Mouse (Mus musculus): ENCODE results near the gene Ucn. TPM values are rescaled to one million over a fixed set of nuclear protein-coding genes. Genes with fewer than 3 reads are reported as not detected.
A peak's percentile ranks its signal among the peaks of the same experiment; 100 is the strongest.

Ucn gene
- polyA plus RNA-seq, 2 experiments = 0.16 TPM; not detected in 1

- WGBS = 37% methylated on average over 3 of the region's 3 CpGs
- H3K4me3 ChIP-seq (replicated peaks; ENCODE audit: low read length) = no peak within 1 kb of the TSS
- ATAC-seq (ENCODE audit: low FRiP score, low read depth) = no peak
Observed at GRCm38 (mm10) chr5:31116354-31116753, 22.3 kb downstream of the Ucn start, which contains the start of gene Trim54. Gene Trim54 (plus strand): TSS chr5:31116712.

DNA sequence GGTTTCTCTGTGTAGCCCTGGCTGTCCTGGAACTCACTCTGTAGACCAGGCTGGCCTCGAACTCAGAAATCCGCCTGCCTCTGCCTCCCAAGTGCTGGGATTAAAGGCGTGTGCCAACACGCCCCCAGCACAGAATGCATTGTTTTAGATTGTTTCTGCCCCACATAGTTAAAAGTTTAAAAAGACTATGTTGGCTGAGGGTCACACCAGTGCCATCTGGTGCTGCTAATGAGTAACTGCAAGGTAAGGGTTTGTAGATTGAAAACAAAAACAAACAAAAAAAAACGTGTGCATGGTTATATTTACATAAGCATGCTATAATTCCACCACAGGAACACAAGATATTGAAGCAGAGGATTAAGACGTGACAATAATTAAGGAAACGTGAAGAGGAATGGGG, 27.8 kb downstream of the Ucn start:
- no peaks in the 10 kb centered on the region for H3K27me3 ChIP-seq (ENCODE audit: control insufficient read depth, insufficient read depth, low read length)
- H3K27ac ChIP-seq (replicated peaks; ENCODE audit: low read depth, low read length) = no peak overlapping the region
- no peak overlapping the region for H3K9ac ChIP-seq (ENCODE audit: low read depth, low read length, severe bottlenecking)
- H3K36me3 ChIP-seq (ENCODE audit: control insufficient read depth, insufficient read depth, low read length) = no peaks in the 10 kb centered on the region
- TF ChIP-seq POLR2A (IDR thresholded peaks at IDR 0.05; ENCODE audit: borderline replicate concordance, extremely low read depth, insufficient read depth, insufficient read length) = no peak
- no peaks in the 10 kb centered on the region for H3K4me1 ChIP-seq (ENCODE audit: control insufficient read depth, insufficient read depth, low read length)
- H3K4me2 ChIP-seq (replicated peaks; ENCODE audit: low read depth, low read length, severe bottlenecking) = no peak overlapping the region
- no peak overlapping the region for H3K4me3 ChIP-seq (replicated peaks; ENCODE audit: low read length)
- no peaks in the 10 kb centered on the region for H3K9me3 ChIP-seq (ENCODE audit: control insufficient read depth, low read length)
- WGBS = 36% methylated on average over 7 of the region's 7 CpGs
- no peak for ATAC-seq (ENCODE audit: low FRiP score, low read depth)
- DNase-seq (ENCODE audit: low spot score) = no peak

More at GRCm38 (mm10) chr5:31116354-31116753, 22.3 kb downstream of the Ucn start, which contains the start of gene Trim54:
- Histone ChIP-seq H3K4me2 (replicated peaks; ENCODE audit: low read depth, low read length, severe bottlenecking) (no peak within 1 kb of the TSS), H3K4me1 (ENCODE audit: control insufficient read depth, insufficient read depth, low read length) (no peaks in the 10 kb centered on the region), H3K27me3 (ENCODE audit: control insufficient read depth, insufficient read depth, low read length) (no peaks in the 10 kb centered on the region), H3K9me3 (ENCODE audit: control insufficient read depth, low read length) (no peaks in the 10 kb centered on the region), H3K27ac (replicated peaks; ENCODE audit: low read depth, low read length) (no peak within 1 kb of the TSS), H3K9ac (ENCODE audit: low read depth, low read length, severe bottlenecking) (no peak within 1 kb of the TSS), H3K36me3 (ENCODE audit: control insufficient read depth, insufficient read depth, low read length) (no peaks in the 10 kb centered on the region)
- no peak for DNase-seq (ENCODE audit: low spot score)
- TF ChIP-seq POLR2A (IDR thresholded peaks at IDR 0.05; ENCODE audit: borderline replicate concordance, extremely low read depth, insufficient read depth, insufficient read length) = no peak

GRCm38 (mm10) chr5:31108000-31108490, 30.6 kb downstream of the Ucn start, which contains the start of gene Slc30a3:
Gene Slc30a3 (minus strand): TSS chr5:31108237.
- 87% methylated on average over 18 of the region's 18 CpGs for WGBS
- no peak for TF ChIP-seq POLR2A (IDR thresholded peaks at IDR 0.05; ENCODE audit: borderline replicate concordance, extremely low read depth, insufficient read depth, insufficient read length)

DNA sequence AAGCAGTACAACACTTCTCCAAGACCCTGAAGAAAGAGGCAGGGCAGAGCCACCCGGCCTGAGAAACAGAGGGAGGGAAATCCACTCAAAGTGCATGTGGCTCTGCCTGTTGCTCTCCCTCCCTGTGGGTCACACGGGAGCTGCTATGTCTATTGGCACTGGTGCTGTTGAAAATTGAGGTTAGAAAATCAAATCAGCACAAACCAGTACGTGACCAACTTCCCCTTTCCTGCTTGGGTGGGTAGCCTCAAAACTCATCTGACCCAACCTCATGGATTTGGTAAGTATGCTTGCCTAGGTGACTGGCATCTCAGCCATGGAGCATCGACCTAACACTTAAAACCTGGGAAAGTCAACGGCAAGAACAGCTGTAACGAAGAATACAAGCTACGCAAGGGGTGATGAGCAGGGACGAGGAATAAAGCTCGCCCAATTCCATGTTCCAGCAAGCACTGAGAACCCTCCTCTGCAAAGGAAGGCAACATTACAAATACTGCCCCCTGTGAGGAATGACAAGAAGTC, 32.8 kb downstream of the Ucn start, which contains the start of gene Dnajc5g:
TSS of gene Dnajc5g (plus strand) at position 472 of the 522 bp plus-strand sequence.
- DNase-seq (ENCODE audit: low spot score) = no peak
- H3K36me3 ChIP-seq (ENCODE audit: control insufficient read depth, insufficient read depth, low read length) = no peaks in the 10 kb centered on the region
- no peak within 1 kb of the TSS for H3K9ac ChIP-seq (ENCODE audit: low read depth, low read length, severe bottlenecking)
- H3K4me3 ChIP-seq (replicated peaks; ENCODE audit: low read length) = no peak within 1 kb of the TSS
- H3K27me3 ChIP-seq (ENCODE audit: control insufficient read depth, insufficient read depth, low read length) = no peaks in the 10 kb centered on the region
- no peak for ATAC-seq (ENCODE audit: low FRiP score, low read depth)
- no peaks in the 10 kb centered on the region for H3K4me1 ChIP-seq (ENCODE audit: control insufficient read depth, insufficient read depth, low read length)
- no peak within 1 kb of the TSS for H3K27ac ChIP-seq (replicated peaks; ENCODE audit: low read depth, low read length)
- no peaks in the 10 kb centered on the region for H3K9me3 ChIP-seq (ENCODE audit: control insufficient read depth, low read length)
- no peak within 1 kb of the TSS for H3K4me2 ChIP-seq (replicated peaks; ENCODE audit: low read depth, low read length, severe bottlenecking)
- no peak for TF ChIP-seq POLR2A (IDR thresholded peaks at IDR 0.05; ENCODE audit: borderline replicate concordance, extremely low read depth, insufficient read depth, insufficient read length)
- 80% methylated on average over 9 of the region's 9 CpGs for WGBS

More at GRCm38 (mm10) chr5:31108000-31108490, 30.6 kb downstream of the Ucn start, which contains the start of gene Slc30a3:
- Histone ChIP-seq H3K9ac (ENCODE audit: low read depth, low read length, severe bottlenecking) (no peak within 1 kb of the TSS), H3K4me1 (ENCODE audit: control insufficient read depth, insufficient read depth, low read length) (no peaks in the 10 kb centered on the region), H3K36me3 (ENCODE audit: control insufficient read depth, insufficient read depth, low read length) (no peaks in the 10 kb centered on the region), H3K27ac (replicated peaks; ENCODE audit: low read depth, low read length) (no peak within 1 kb of the TSS), H3K4me2 (replicated peaks; ENCODE audit: low read depth, low read length, severe bottlenecking) (no peak within 1 kb of the TSS), H3K27me3 (ENCODE audit: control insufficient read depth, insufficient read depth, low read length) (no peaks in the 10 kb centered on the region), H3K4me3 (replicated peaks; ENCODE audit: low read length) (no peak within 1 kb of the TSS), H3K9me3 (ENCODE audit: control insufficient read depth, low read length) (no peaks in the 10 kb centered on the region)
- DNase-seq (ENCODE audit: low spot score) (no peak), ATAC-seq (ENCODE audit: low FRiP score, low read depth) (no peak)

DNA sequence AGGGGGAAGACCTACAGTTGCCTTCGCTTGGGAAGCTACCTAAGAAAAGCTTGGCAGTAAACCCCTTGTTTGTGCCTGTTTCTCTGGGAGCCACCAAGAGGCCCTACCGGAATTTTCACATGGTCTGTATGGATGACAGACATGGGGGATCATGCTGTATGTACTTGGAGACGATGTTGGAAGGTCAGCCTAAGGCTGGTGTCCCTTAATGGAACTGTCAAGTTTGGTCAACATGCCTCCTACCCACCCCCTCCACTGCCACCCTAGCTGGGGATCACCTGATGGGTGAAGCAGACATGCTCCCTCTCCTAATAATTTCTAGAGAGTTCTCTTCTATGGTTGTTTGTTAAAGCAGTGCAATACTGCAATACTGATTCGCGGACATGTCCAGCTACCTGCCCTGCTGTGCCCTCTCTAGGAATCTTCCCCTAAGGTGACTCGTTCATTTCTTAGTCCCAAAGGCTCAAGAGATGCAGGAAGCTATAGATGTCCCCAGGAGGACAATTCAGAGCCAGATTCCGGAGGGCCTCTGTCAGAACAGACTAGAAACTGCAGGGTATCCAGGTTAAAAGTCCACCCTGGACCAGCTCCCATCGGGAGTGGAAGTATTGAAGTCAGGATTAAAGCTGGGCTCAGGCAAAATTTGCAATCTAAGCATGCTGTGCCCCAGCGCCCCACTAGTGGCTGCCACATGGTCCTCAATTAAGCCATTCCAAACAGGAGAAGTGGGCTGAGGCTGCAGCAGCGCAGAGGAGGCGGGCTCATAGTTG, 42.7 kb downstream of the Ucn start:
- 21% methylated on average over 11 of the region's 11 CpGs for WGBS
- H3K27ac ChIP-seq (replicated peaks; ENCODE audit: low read depth, low read length) = no peak overlapping the region
- no peak overlapping the region for H3K9ac ChIP-seq (ENCODE audit: low read depth, low read length, severe bottlenecking)
- H3K4me1 ChIP-seq (ENCODE audit: control insufficient read depth, insufficient read depth, low read length) = peaks cover 3% of the 10 kb centered on the region; the same call in 1 of the 2 replicates
- peak overlapping the region; percentile 18 for H3K4me3 ChIP-seq (replicated peaks; ENCODE audit: low read length)
- DNase-seq (ENCODE audit: low spot score) (no peak), ATAC-seq (ENCODE audit: low FRiP score, low read depth) (no peak)
- TF ChIP-seq POLR2A (IDR thresholded peaks at IDR 0.05; ENCODE audit: borderline replicate concordance, extremely low read depth, insufficient read depth, insufficient read length) = no peak
- no peaks in the 10 kb centered on the region for H3K9me3 ChIP-seq (ENCODE audit: control insufficient read depth, low read length)
- no peaks in the 10 kb centered on the region for H3K36me3 ChIP-seq (ENCODE audit: control insufficient read depth, insufficient read depth, low read length)
- peaks cover 68% of the 10 kb centered on the region for H3K27me3 ChIP-seq (ENCODE audit: control insufficient read depth, insufficient read depth, low read length)
- H3K4me2 ChIP-seq (replicated peaks; ENCODE audit: low read depth, low read length, severe bottlenecking) = peak overlapping the region; percentile 29; the same call in 1 of the 2 replicates
